Mouse (Mus musculus) limb, embryonic 15.5 days (tissue): Measurements from ENCODE around the gene Epha8. TPM values are rescaled to one million over a fixed set of nuclear protein-coding genes. Genes with fewer than 3 reads are reported as not detected.

Source experiments
- ATAC-seq: fragments of 200-750 bp; cut with Nextera tagmentation; 2 replicates; pipeline ENCODE4 v1.8.0; 2017; ENCODE audit warnings: low read depth, moderate TSS enrichment; ENCODE audit not compliant: insufficient number of reproducible peaks, low FRiP score, low TSS enrichment
- H3K27ac ChIP-seq: fragments of 300-500 bp; sonication (generic); 2 replicates; pipeline ENCODE4 v1.5.1; 2015; ENCODE audit warnings: moderate library complexity, mild to moderate bottlenecking, inconsistent platforms
- H3K27me3 ChIP-seq: fragments of 300-500 bp; sonication (generic); 2 replicates; pipeline ENCODE4 v1.6.1; 2015; ENCODE audit warnings: inconsistent platforms
- H3K36me3 ChIP-seq: fragments of 300-500 bp; sonication (generic); 2 replicates; pipeline ENCODE4 v1.6.1; 2015; ENCODE audit warnings: inconsistent platforms
- H3K4me1 ChIP-seq: fragments of 300-500 bp; sonication (generic); 2 replicates; pipeline ENCODE4 v1.6.1; 2015; ENCODE audit warnings: inconsistent platforms
- H3K4me2 ChIP-seq: fragments of 300-500 bp; sonication (generic); 2 replicates; pipeline ENCODE4 v1.6.1; 2015; ENCODE audit warnings: mild to moderate bottlenecking, inconsistent platforms
- H3K4me3 ChIP-seq: fragments of 300-500 bp; sonication (generic); 2 replicates; pipeline ENCODE4 v1.5.1; 2015; ENCODE audit warnings: mild to moderate bottlenecking, inconsistent platforms
- H3K9ac ChIP-seq: fragments of 300-500 bp; sonication (generic); 2 replicates; pipeline ENCODE4 v1.6.1; 2015; ENCODE audit warnings: inconsistent platforms
- H3K9me3 ChIP-seq: fragments of 300-500 bp; sonication (generic); 2 replicates; pipeline ENCODE4 v1.6.1; 2016; ENCODE audit warnings: inconsistent platforms
- WGBS: fragments of 180-500 bp; shearing (Covaris S2); methylation state at CpG from one replicate; pipeline ENCODE4 v1.1.7; 2015; 5-methylcytosine and 5-hydroxymethylcytosine counted together
- polyA plus RNA-seq: library from polyadenylated mRNA; unstranded; fragments of >200 nt; fragmentation: Nextera tagmentation; extraction: Ambion mirVana; gene quantifications from 2 replicates; pipeline ENCODE4 v1.2.1, GENCODE M21; 2015

Gene Epha8
- polyA plus RNA-seq, 1 experiment from 2014 or later: 2.5 TPM

DNA sequence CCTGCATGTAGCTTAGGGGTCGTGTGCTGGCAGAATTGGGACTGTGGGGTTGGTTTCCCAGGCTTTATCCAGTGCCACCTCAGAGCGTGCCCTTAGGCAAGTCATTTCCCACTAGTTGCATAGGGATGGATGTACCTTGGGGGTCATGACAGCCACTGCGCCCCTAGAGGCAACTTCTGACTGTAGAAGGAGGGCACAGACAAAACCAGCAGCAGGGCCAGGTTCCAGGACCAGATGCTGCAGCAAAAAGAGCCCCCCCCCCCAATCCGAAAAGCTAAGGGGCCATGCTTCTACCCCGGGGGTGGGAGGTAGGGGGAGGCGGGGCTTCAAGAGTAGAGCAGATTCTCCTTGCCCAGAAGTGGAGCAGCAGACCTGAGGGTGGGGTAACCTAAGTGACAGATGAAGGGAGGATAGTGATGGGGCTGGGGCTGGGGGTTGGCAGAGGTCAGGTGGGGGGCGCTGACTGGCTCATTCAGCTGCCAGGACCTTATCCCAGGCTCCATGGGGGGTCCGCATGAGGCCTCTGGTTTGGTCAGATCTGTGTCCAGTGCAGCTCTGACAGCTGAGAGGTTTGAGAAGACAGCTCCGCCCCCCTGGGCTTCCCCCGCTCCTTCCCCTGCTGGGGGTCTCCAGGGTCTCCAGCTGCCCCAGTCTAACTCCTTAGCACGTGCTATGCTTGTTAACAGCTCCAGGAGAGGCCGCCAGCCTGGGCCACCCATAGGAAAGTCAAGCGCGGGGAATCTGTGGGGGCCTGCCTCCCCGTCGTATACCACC, 13.1 kb upstream of the Epha8 start:
- Histone ChIP-seq H3K36me3 (no peaks in the 10 kb centered on the region), H3K27me3 (peaks cover 73% of the 10 kb centered on the region), H3K9ac (no peak overlapping the region), H3K4me1 (peaks cover 18% of the 10 kb centered on the region), H3K4me3 (no peak overlapping the region), H3K4me2 (no peak overlapping the region), H3K9me3 (no peaks in the 10 kb centered on the region), H3K27ac (no peak overlapping the region)
- ATAC-seq: no peak
- WGBS: 31% methylated on average over 16 of the region's 16 CpGs

DNA sequence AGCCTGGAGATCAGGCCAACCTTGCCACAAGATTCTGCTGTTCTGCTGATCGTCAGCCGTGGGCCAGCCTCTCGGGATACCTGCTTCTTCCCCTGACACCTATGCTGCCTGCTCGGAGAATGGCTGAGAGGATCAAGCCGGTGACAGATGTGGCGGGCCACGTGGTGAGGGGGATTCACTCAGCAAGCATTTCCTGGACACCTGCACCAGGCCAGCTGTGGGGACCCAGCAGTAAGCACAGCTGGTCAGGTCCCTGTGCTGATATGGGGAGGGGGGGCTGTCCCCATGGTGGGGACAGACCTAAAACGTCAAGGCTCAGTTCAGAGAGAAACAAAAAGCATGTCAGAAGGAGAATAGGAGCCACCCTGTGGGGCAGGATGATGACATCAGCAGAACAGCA, 12.5 kb upstream of the Epha8 start:
- WGBS: 41% methylated on average over 8 of the region's 8 CpGs
- Histone ChIP-seq H3K9me3 (no peaks in the 10 kb centered on the region), H3K9ac (no peak overlapping the region), H3K4me2 (no peak overlapping the region), H3K27ac (no peak overlapping the region), H3K36me3 (no peaks in the 10 kb centered on the region), H3K4me1 (peaks cover 20% of the 10 kb centered on the region), H3K27me3 (peaks cover 73% of the 10 kb centered on the region), H3K4me3 (no peak overlapping the region)
- ATAC-seq: no peak

DNA sequence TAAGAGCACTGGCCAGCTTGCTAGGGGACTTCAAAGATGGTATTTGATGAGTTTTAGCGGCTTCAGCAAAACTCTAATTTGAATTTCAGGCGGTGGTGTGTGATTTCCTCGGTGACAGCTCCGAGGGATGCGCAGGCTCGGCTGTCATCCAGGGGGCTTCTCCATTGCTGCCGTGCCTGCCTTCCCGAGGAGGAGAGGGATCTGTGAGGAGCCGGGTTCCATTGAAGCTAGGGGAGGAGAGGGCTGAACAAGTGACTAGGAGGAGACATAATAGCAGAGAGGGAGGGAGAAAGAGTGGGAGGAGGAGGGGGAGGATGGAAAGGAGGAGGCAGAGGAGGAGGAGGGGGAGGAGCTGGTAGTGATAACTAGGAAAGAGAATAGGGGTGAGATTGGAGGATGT, 10.9 kb upstream of the Epha8 start:
- Histone ChIP-seq H3K4me1 (peaks cover 21% of the 10 kb centered on the region), H3K27ac (no peak overlapping the region), H3K9me3 (no peaks in the 10 kb centered on the region), H3K9ac (no peak overlapping the region), H3K4me3 (no peak overlapping the region), H3K36me3 (no peaks in the 10 kb centered on the region), H3K4me2 (no peak overlapping the region), H3K27me3 (peaks cover 77% of the 10 kb centered on the region)
- 26% methylated on average over 9 of the region's 9 CpGs for WGBS
- no peak for ATAC-seq

DNA sequence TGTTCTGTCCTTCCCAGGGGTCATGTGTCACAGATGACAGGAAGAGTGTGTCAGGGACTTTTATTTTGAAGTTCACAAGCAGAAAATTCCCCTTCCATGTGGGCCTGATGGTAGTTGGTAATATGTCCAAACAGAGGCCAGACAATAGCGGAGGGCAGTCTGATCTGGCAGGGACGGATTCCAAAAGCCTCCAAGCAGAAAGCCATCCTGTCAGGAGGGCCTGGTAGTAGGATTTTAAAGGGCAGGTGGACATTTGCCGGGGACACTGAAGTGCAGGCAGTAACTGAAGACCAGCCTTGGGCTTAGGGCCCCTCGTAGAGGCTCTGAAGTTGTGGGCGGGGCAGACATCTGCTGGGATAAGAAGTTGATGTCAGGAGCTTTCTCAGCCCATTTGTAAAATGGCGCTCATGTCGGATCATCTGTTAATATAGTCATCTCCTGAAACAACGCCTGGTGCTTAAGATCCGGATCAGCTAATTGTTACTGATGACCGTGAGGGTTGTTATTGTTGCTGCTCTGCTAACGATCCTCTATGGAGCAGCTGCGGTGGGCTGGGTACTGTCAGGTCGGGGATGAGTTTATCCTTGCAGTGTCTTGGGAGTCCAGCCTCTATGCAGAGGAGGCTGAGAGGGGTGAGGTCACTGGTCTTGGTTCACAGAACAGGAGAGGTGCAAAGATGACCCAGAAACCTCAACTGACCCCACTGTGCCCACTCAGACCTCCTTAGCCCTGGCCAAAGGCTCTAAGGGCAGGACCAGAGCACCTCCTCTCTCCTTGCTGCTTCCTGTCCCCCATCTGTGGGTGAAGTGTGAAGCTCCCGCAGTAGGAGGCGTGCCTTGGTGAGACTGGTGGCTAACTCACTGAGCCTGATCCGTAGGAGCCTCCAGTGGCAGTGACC, 10.1 kb upstream of the Epha8 start:
- no peak overlapping the region for H3K4me3 ChIP-seq
- H3K36me3 ChIP-seq: no peaks in the 10 kb centered on the region
- no peak overlapping the region for H3K9ac ChIP-seq
- H3K4me1 ChIP-seq: peaks cover 29% of the 10 kb centered on the region
- no peak overlapping the region for H3K4me2 ChIP-seq
- peaks cover 75% of the 10 kb centered on the region for H3K27me3 ChIP-seq
- ATAC-seq: no peak
- WGBS: 29% methylated on average over 16 of the region's 16 CpGs
- H3K9me3 ChIP-seq: no peaks in the 10 kb centered on the region
- no peak overlapping the region for H3K27ac ChIP-seq

DNA sequence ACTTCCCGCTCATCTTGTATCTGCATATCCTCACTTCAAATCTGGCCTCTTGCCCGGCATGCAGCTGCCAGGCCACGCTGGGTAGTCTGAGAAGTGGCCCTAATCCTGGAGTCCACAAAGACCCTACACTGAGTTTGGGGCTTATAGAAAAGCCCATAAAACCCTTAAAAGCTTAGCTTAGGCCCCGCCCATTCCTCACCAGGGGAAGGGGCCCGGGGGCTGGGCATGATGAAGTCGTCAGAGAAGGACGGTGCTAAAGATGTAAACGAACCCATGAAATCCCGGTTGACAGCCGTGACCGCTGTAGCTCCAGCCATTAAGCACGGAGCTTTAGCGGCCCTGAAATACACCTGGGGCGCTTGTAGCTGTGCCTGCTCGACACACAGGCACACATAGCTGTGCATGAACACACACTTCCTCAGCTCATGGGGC, 8.4 kb upstream of the Epha8 start:
- no peak; the same call in 1 of the 2 replicates for ATAC-seq
- H3K27me3 ChIP-seq: peaks cover 73% of the 10 kb centered on the region
- H3K36me3 ChIP-seq: no peaks in the 10 kb centered on the region
- H3K4me3 ChIP-seq: no peak overlapping the region
- no peak overlapping the region for H3K4me2 ChIP-seq
- no peak overlapping the region for H3K27ac ChIP-seq
- peaks cover 33% of the 10 kb centered on the region for H3K4me1 ChIP-seq
- H3K9me3 ChIP-seq: no peaks in the 10 kb centered on the region
- H3K9ac ChIP-seq: 0 out of 2 replicates have a peak overlapping the region, but pooled peaks have one; percentile 20
- WGBS: 13% methylated on average over 15 of the region's 15 CpGs

DNA sequence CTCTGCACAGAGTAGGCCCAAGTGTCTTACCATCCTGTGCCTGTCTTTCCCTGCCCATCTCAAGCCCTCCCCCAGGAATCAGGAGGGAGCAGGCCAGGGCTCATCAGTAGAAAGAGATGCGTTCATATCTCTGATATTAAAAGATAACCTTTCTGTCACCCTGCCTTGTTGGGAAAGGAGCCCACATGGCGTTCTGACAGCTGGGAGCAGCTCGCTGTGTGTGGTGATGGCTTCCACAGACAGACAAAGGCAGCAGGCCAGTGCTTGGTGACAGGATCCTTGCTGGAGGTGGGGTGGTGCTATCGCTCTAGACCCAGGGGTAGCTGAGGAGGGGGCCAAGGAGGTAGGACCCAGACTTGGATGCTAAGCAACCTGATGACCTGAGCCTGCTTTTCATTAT, 5.8 kb upstream of the Epha8 start:
- H3K4me1 ChIP-seq: peaks cover 30% of the 10 kb centered on the region
- ATAC-seq: 0 out of 2 replicates have a peak, but pooled peaks have one; percentile 32
- no peaks in the 10 kb centered on the region for H3K9me3 ChIP-seq
- H3K36me3 ChIP-seq: no peaks in the 10 kb centered on the region
- H3K4me2 ChIP-seq: no peak overlapping the region
- H3K27ac ChIP-seq: no peak overlapping the region
- 63% methylated on average over 4 of the region's 4 CpGs for WGBS
- H3K9ac ChIP-seq: no peak overlapping the region
- H3K4me3 ChIP-seq: no peak overlapping the region
- peaks cover 71% of the 10 kb centered on the region for H3K27me3 ChIP-seq

DNA sequence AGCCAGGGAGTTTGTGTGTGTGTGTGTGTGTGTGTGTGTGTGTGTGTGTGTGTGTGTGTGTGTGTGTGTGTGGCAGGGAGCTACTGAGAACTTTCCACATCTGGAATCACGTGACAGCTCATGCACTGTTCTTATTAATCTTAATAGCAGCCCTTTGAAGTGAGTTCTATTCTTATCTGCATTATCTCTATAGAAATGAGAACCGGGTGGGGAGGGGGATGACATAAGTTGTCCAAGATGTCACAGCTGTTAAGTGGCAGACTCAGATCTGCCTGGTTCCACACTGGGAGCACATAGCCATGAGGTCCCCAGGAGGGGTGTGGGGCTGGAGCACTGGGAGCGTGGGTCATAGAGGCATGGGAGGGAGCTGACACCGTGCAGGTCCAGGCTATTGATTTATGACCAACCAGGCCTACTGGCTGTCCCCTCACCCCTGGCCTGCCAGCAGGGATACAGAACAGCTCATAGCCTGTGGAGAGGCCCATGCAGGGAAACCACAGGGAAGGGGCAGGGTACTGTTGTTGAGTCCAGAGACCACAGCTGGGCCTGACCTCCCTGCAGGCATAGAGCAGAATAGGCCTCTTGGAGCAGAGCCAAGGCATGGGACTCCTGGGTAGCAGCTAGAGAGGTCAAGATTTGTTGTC, 5.1 kb upstream of the Epha8 start:
- Histone ChIP-seq H3K4me3 (no peak overlapping the region), H3K4me1 (peaks cover 33% of the 10 kb centered on the region), H3K27ac (no peak overlapping the region), H3K9ac (no peak overlapping the region), H3K36me3 (no peaks in the 10 kb centered on the region), H3K9me3 (no peaks in the 10 kb centered on the region), H3K27me3 (peaks cover 71% of the 10 kb centered on the region), H3K4me2 (no peak overlapping the region)
- no peak for ATAC-seq
- 18% methylated on average over 4 of the region's 4 CpGs for WGBS

DNA sequence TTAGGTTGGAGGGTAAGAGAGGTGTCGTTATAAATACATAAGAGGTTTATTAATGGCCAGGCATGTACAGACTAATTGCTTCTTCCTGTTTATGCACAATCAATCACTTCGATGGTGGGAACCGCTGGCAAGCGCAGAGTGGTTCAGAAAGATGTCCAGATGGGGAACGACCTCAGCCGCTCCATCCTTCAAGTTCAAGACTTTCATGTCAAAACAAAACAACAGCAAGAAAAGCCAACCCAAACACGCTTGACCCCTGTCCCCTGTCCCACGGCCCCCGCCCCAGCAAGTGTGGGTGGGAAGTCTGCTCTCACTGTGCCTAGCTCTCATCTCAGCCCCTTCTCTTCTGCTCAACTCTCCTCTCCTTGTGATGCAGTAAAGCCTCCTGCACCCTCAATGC, 4.0 kb upstream of the Epha8 start:
- peaks cover 41% of the 10 kb centered on the region for H3K4me1 ChIP-seq
- H3K27me3 ChIP-seq: peaks cover 71% of the 10 kb centered on the region
- no peaks in the 10 kb centered on the region for H3K9me3 ChIP-seq
- H3K9ac ChIP-seq: no peak overlapping the region
- H3K4me2 ChIP-seq: no peak overlapping the region
- no peak overlapping the region for H3K4me3 ChIP-seq
- no peak overlapping the region for H3K27ac ChIP-seq
- WGBS: 51% methylated on average over 9 of the region's 9 CpGs
- ATAC-seq: no peak
- no peaks in the 10 kb centered on the region for H3K36me3 ChIP-seq

DNA sequence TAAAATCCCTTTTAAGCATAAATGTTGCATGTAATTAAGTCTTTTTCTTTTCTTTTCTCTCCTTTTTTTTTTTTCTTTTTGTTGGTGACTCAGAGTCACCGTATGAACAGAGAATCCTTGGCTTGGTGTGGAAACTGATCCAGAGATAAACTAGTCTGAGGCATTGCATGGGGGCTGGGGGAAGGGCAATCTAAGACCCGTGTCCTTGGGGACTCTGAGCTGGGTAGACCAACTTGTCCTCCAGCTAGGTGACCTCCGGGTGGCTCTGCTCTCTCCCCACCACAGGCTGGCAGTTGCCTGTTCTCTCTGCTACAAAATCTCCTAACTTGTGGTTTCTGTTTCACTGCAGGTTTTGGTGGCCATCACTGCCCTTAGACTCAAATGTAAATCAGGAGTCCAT, 3.5 kb upstream of the Epha8 start:
- Histone ChIP-seq H3K4me1 (peaks cover 38% of the 10 kb centered on the region), H3K27me3 (peaks cover 71% of the 10 kb centered on the region), H3K9me3 (no peaks in the 10 kb centered on the region), H3K4me3 (no peak overlapping the region), H3K4me2 (no peak overlapping the region), H3K36me3 (no peaks in the 10 kb centered on the region), H3K9ac (no peak overlapping the region), H3K27ac (no peak overlapping the region)
- no peak for ATAC-seq
- WGBS: 52% methylated on average over 3 of the region's 3 CpGs

DNA sequence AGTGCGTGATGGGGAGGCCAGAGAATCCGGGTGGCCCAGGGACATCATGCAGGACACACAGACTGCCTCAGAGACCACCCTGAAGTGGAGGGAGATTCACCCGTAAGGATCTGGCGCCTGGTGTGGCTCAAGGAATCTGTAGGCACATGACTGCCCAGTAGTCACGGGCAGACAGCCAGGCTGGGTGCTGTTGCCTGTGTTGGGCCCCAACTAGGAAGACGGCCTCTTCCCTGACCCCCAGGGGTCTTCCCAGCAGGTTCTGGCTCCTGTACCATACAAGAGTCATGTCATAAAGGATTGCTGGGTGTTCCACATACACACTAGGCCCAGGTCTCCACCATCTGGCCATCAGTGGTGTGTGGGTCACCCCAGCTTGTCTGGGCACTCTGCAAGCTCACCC, 2.1 kb downstream of the Epha8 start:
- H3K36me3 ChIP-seq: no peaks in the 10 kb centered on the region
- H3K4me3 ChIP-seq: no peak overlapping the region
- no peaks in the 10 kb centered on the region for H3K9me3 ChIP-seq
- H3K27ac ChIP-seq: no peak overlapping the region
- ATAC-seq: no peak
- H3K9ac ChIP-seq: no peak overlapping the region
- peaks cover 68% of the 10 kb centered on the region for H3K27me3 ChIP-seq
- H3K4me2 ChIP-seq: no peak overlapping the region
- peaks cover 20% of the 10 kb centered on the region for H3K4me1 ChIP-seq
- WGBS: 60% methylated on average over 6 of the region's 6 CpGs

DNA sequence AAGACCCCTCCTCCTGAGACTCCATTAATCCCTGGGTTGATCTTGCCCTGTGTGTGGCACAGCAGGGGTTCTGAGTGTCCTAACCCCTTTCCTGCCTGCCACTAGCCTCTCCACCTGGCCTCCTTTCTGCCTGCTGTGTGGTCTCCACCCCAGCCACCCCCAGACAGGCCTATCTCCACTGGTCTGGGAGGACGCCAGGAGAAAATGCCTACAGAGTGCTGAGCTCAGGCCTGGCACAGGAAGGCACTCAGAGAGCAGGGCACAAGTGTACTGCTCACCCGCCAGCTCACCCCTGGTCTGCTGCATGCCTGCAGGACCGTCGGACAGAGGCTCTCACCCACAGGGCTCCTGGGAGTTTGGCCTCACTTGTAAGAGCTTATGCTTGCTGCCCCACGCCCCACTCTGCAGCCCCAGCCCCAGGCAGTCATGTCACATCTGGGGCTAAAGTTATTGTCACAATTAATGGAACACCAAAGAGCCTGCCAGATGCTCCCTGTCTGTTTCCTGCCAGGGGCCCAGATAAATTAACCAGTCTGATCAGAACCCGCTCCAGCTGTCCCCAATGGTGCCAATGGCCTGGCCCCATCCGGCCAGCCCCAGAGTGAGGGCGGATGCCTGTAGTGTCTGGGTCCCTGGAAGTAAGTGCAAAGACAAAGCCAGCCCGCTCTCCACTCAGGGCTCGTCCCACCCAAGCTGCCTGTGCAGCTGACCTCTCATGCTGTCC, 7.2 kb downstream of the Epha8 start:
- H3K27me3 ChIP-seq: peaks cover 35% of the 10 kb centered on the region
- H3K4me3 ChIP-seq: no peak overlapping the region
- no peak overlapping the region for H3K4me2 ChIP-seq
- H3K36me3 ChIP-seq: no peaks in the 10 kb centered on the region
- H3K27ac ChIP-seq: no peak overlapping the region
- no peak for ATAC-seq
- H3K4me1 ChIP-seq: peaks cover 18% of the 10 kb centered on the region
- WGBS: 16% methylated on average over 10 of the region's 10 CpGs
- no peaks in the 10 kb centered on the region for H3K9me3 ChIP-seq
- no peak overlapping the region for H3K9ac ChIP-seq
